Mouse (Mus musculus) kidney, adult 2 months (tissue): ENCODE measurements at regions not wholly inside any gene's neighbourhood (a gene's known extent, or its start where the extent isn't known, plus 50 kb on each side); places are given as distances from the start of the nearest gene placed in this dataset.

ENCODE experiments used
- CTCF ChIP-seq: fragments of 200-500 bp; conservative IDR thresholded peaks from 2 replicates; pipeline ENCODE4 v1.5.1; 2011; ENCODE audit warnings: low read depth, mild to moderate bottlenecking, control low read depth, low read length, moderate library complexity, mixed read lengths; ENCODE audit not compliant: insufficient read depth, insufficient read length
- POLR2A ChIP-seq: fragments of 200-500 bp; IDR thresholded peaks from one replicate; pipeline ENCODE4 v1.6.1; 2011; ENCODE audit warnings: low read depth, low read length, control low read depth

DNA sequence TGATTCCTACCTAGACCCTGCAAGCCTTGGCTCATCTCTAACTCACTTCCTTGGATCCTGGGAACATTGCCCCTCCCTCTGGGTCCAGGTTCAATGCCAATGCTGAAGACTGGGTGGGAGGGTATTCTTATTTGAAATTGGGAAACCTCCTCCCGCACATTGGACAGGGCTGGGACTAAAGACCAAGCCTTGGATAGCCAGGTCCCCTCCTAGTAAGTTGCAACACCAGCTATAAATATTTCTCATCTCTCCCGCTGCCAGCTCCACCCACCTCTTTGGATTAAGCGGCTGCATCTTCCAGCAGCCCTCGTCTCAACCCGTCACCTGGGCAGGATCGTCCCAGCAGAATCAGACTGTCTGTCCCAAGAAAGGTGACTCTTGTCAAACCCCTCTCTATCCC, 170.1 kb downstream of the Bmp7 start:
- TF ChIP-seq CTCF, result no peak
- TF ChIP-seq POLR2A, result no peak
